Mouse (Mus musculus) MEL-GATA-1-ER (cell line): ENCODE results near the gene Pth1r.
A peak's percentile ranks its signal among the peaks of the same experiment; 100 is the strongest.

Experiments used
- DNase-seq: peaks from one replicate; pipeline ENCODE4 v3.0.0-alpha.2; 2012; ENCODE audit warnings: low read depth; ENCODE audit errors: extremely low read depth

Gene Pth1r

DNA sequence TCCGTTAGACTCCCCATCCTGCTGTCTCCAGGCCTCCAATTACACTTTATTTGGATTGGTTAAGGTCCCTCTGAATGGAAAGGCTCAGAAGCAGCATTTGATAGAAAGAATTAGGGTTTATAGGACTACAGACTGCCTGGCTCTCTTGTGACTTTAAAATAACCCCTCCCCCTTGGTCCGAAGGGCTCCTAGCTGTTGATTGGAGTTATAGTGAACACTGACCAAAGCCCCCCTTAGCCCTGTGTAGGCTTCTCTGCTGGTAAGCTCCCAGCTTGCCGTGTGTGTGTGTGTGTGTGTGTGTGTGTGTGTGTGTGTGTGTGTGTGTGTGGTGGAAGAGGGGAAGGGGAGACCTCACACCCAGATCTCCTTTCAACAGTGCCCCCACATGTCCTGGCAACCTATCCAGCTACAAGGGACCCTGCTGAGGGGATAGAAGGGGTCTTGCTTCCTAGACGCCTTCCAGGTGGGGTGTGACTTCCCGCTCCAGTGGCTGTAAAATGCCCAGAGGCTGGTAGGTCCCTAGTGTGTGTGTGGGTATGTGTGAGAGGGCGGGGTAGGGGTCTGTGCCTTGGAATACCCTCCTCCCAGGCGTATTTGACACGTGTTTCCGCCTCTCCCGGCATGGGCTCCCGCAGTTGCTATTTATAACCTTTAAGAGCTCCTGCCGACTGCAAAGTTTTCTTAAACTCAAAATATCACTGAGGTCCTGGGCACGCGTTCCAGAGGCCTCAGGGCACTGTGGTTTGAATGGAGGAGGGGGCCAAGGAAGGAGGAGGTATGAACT is 3.7 kb upstream of the Pth1r start:
- no peak for DNase-seq

DNA sequence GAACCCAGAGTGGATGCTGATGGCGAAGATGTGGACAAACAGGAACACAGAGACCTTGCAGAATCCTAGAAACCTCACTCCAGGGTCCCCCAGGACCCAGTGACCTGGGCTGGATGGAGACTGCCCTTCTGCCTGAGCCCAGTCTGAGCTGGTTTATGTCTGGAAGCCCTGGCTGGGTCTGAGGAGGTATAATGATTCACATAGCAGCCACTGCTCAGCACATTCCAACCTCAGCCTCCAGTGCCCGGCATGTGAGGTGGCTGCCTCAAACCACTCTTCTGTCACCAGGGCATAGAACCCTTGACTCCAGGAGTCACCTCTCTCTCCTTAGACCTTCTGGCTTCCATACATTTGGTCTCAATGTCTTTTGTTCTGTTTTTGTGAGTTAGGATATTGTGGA is 1.5 kb upstream of the Pth1r start:
- no peak for DNase-seq

DNA sequence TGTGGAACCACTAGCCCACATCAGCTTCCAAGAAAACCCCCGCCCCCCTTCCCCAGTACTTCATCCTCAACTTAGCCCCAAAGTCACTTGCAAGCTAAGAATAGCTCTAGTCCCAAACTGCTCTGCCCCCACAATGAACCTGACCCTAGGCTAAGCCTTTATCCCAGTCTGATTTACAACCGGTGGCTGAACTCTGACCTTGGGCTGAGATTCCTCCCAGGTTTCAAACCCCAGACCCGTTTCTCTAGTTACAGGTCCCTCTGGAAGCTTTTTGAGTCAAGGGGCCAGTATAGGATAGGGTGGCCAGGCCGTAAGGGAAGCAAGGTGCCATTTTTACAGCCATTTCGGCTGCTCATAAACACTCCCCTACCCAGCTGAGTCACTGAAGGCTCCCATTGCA is 707 bp downstream of the Pth1r start:
- DNase-seq = no peak

DNA sequence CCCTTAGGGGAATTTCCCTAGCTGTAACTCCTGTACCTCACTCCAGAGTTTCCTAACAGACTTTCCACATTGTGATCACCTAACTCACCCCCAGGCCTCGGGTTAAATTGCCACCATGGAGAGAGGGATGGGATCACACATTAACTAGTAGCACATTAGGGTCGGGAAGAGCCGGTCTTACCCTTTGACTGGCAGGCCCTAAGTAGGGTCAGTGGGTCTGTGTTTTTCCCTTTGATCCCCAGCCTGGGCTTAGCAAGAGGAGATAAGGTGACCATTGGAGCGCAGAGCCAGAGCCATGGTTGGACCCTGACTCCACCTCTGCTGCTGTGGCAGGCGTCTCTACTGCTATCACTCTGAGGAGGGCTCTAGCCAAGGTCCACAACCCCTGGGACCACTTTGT is 1.2 kb downstream of the Pth1r start:
- DNase-seq = no peak

DNA sequence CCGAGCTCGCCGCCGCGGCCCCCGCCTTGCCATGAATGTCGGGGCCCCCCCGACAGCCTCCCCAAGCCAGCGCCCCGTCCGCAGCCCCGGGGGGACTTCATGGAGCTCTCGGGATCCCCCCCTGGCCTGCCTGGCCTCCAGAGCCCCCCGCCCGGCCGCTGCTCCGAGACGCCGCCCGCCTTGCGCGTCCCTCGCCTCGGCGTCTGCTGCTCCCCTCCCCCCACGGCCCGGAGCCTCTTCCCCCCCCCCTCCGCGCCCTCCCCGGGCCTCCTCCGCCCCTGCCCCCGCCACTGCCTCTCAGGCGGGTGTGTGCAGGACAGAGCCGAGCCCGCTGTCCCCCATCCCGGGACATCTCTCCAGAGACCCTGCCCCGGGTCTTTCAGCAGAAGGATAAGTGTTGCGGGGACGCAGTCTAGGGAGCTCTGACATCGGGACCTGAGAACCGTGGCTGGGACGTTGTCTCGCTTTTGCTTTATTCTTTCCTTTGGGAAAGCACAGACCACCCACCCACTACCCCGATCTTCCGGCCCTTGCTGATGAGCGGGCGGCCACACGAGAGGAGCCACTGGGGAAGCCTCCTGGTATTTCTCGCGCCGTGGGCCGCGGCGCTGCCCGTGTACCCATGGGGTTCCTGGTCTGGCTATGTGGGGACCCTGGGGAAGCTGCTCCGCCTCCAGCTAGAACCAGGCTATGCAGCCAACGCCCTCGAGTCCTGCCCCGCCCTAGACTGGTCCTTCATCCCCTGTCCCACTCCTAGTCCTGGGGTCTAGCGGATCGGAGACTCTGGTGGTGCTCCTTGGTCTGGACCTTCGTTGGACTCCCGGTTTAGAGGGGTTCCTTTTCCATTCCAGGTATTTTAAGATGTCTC is 3.3 kb downstream of the Pth1r start:
- no peak for DNase-seq

DNA sequence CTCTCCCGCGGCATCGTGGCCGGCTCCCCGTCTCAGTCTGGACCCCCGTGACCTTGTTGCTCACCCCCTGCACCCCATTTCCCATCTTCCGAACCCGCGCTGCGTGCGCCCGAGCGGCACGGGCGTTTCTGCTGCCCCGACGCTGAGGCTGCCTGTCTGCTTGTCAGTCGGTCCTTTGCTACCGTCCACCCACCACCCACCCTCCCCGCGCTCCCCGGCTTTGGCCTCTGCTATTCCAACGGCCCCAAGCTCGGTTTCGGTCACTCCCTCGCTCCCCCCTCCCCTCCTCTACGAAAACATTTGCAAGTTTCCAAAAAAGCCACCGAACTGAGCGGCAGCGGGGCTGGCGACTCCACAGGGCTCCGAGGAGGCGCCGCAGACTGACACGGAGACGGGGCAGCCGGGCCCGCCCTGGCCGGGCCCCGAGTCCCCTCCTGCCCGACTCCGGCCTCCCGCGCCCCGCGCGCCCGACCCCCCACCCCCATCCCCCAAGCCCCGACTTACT is 3.9 kb downstream of the Pth1r start:
- no peak for DNase-seq

DNA sequence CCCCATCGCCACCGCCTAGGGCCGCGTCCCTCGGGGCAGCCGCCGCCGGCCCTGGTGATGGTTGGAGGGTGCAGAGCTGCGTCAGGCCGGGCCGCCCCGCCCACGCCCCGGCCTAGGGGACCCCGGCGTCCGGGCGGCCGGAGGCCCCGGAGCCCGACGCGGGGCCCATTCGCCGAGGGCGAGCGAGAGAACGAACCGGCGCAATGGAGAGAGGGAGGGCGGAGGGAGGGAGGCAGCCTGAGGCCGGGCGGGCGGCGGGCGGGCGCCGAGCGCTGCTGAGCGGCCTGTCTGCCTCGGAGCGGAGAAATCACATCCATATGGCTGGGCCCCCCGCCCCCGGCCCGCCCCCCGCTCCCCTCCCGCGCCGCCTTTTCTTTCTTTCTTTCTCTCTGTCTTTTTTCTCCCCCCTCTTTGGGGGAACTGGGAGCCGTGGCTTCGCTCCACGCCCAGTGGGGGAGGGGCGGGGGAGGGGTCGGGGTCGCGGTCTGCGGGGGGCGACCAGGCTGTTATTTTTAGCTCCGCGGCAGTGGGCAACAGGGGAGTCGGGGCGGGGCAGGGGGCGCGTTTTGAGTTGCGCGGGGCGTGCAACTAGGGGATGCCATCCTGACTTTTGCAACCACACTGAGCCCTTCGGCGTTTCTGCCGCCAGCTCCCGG is 4.5 kb downstream of the Pth1r start:
- DNase-seq = no peak

DNA sequence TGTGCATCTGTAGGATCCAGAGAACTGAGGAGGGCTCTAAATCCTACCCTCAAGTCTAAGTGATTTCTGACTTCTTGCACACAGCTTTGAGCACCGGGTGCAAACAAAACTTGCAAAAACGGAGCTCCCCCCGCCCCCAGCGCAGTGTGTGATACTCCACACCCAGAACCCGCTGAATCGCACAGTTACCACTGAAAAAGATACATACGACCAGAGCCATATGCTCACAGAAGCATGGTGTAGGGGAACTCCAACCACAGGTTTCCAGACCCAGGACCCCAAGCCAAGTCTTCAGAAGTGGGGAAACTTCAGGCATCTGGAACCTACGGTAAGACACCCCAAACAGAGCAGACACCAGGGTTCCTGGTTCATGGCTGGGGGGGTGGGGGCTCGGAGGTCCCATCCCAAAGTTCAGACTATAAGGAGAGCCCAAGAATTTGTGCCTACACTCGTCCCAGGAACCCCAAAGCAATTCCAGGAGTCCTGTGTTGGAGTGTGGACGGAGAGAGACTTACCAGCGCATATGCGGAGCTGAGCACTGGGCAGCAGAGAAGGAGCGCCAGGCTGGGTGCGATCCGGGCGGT is 5.1 kb downstream of the Pth1r start, which contains the start of gene Myl3:
TSS of gene Myl3 (plus strand) at position 151 of the 584 bp plus-strand sequence.
- no peak for DNase-seq

DNA sequence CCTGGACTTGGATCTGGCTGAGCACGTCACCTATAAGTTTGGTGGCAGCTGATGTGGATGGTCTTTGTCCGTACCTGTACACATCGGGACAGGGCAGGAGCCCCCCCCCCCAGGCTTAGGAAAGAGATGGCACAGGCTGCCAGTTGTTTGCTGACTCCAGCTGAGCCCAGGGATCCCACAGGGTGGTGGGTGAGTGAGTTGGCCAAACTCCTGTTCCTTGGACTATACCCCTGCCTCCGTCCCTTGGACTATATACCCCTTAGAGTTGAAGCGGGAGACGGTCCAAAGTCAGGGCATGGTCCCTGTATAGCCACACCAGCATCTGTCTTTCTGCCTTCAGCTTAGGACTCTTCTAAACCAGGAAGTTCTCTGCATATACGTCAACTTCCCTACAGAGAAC is 7.0 kb downstream of the Pth1r start:
- no peak for DNase-seq

DNA sequence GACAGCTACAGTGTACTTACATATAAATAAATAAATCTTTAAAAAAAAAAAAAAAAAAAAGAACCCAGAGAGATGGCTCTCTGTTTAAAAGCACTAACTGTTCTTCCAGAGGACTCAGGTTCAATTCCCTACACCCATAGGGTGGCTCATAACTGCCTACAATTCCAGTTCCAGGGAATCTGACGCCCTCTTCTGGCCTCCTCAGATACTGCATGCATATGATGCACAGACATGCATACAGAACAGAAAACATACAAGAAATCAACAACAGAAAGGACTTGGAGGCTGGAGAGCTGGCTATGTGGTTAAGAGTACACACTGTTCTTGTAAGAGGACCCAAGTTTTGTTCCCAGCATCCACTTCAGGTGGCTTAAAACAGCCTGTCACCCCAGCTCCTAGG is 8.9 kb downstream of the Pth1r start:
- DNase-seq = no peak

DNA sequence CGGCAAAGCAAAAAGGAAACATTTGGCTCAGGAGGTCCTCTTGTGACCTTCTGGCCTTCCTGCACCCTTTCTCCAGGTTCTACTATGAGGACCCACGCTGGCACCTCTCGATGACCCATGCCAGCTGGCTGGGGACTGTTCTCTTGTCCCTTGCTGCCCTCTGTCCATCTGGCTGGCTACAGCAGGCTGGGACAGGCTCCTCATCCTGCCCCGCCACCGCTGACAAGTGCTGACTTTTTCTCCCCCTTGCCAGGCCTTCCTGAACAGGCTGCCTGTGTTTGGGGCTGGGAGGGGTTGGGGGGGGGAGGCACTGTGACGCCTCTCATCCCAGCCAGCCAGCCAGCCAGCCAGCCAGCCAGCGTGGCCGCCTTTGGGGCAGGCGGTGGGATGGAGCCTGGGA is 10.6 kb downstream of the Pth1r start:
- DNase-seq = no peak

DNA sequence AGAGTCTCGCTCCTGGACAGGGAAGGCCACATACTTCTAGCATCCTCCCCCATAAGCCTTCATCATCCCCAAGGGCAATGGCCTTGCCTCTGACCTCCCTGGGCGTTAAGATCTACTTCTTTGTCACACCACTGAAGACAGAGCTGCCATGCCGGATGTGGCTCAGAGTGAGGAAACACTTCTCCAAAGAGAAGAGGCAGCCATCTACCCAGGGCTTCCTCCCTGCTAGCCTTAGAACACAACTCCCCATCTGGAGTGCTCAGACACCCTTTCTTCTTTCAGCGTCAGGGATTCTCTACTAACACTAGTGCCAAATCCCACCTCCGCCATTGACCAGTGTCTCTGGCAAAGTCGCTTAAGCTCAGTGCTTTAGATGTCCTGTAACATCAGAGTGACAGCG is 12.8 kb downstream of the Pth1r start:
- DNase-seq = no peak

DNA sequence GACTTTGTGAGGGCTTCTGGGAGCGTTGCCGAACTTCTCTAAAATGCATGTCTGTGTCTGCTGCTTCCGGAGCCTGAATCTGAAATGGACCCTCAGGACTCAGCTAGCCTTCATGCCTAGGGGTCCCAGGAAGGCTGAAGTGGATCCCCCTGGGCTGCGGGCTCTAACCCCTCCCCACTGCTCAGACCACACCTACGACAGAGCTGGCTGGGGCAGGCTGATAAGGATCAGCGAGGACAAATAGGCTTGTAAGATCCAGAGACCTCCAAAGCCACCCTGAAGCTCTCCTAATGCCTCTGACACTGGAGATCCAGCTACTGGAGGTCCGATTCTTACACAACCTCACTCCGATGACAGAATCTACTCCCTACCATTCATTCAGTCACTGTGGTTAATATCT is 13.8 kb downstream of the Pth1r start:
- DNase-seq = no peak

DNA sequence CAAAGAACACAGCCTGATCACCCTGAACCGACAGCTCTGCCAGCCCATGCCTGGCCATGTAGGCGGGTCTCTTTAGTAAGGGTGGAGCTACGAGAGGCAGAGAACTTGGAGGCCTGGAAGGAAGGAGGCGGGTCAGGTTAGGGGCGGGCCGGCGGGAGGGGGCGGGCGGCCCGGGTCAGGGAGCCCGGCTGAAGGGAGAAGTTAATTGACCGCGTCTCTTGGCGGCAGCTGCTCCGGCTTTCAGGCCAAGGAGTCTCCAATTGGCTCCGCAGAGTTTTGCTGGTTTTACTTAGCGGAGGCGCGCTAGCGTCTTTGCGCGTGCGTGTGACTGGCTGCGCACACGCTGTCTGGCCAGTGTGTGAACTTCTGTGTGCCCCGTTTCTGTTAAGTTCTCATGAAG is 14.3 kb downstream of the Pth1r start:
- DNase-seq = peak; percentile 79

DNA sequence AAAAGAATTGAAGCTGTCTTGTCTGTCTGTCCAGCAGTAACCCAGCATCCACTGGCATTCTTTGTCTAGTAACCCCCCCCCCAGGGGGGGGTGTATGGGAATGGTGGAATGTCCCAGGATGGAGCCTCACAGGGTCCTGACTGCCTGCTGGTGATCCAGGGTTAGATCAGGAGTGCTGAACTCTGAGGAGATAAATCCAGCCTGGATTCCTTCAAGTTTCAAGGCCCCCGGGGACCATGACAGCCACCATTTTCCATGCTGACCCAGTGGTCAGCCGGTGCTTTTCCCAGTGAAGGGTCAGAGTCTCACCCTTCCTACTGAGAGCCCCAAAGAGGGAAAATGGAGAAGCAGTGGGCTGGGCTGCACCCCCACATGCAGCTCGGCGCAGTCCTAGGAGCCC is 15.1 kb downstream of the Pth1r start:
- no peak for DNase-seq

DNA sequence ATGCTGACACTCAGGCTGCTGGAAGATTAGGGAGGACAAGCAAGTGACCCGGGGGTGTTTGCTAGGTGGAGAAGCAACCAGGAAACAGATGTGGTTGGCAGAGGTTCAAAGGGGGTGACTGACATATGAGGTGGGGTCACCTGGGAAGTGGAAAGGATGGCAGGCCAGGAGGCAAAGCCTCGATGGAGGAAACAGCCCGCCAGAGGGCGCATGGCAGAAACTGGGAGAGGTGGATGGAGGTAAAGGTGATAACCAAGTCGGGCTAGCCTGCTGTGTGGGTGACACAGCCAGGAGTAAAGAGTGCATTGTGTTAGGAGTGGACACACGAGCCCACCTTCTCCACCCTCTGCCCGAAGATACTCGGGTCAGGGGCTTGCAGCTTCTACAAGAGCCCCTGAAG is 17.1 kb downstream of the Pth1r start:
- no peak for DNase-seq

DNA sequence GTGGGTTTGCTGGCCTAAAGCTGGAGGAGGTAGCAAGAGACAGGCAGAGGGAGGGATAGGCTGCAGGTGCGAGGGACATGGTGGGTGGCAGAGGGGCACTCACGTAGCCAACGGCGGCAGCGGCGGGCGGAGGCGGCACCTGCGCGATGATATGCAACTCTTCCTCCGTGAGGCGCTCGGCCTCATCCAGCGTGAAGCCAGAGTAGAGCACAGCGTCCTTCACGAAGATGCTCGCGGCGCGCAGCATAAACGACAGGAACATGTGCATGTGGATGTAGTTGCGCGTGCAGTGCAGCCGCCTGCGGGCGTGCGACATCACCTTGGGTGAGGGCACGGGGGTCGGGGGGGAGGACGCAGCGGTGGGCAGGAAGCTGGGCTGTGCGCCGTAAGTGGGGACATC is 20.1 kb downstream of the Pth1r start:
- DNase-seq = no peak

DNA sequence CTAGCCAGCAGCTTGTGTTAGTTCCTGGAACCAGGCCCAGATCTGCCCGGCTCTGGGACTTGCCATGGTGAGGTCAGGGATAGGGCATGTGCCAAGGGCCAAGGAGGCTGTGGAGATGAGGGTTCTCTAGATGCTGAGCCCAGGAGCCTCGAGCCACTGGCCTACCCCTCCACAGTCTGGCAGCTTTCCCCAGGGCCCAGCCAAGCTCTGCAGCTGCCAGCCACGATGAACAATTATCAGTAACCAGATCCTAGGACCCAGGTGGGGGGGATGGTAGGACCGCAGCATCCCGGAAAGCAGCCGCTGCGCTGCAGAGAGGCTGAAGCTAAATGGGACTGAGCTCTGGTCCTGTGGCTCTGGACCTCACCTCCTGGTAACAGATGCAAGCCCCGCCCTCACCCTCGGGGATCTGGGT is 21.2 kb downstream of the Pth1r start:
- no peak for DNase-seq

DNA sequence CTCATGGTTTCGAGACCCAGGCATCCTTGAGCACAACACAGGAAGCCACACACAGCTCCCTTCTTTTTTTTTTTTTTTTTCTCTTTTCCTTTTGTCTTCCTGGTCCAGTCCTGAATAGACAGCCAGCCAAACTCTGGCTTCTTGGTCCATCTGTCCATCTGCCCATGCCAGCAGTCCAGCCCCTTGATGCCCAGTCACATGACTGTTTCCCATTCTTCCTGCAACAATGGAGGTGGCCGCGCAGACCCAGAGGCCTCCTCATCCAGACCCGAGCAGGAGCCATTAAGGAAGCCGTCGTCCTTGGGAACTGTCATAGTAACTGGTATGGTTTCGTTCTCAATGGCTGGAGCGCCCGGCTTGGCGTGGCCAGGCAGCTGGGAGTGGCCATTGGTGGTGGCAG is 24.9 kb downstream of the Pth1r start:
- DNase-seq = no peak

DNA sequence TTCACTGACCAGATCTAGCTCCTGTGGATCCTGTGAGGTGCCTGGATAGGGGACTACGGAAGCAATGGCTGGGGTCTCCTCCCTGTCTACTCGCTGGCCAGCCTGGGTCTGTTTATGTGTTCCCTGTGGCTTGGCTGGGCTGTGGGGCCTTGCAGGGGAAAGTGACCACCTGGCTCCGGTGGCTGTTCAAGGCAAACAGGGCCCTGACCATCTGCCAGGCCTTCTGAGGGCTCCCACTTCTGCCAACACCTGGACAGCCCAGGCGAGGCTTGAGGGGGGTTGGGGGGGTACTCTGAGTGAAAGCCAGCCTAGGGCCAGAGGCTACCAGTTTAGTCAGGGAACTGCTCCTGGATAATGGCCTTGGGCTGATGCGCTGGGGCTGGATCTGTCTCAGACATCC is 27.0 kb downstream of the Pth1r start:
- no peak for DNase-seq

DNA sequence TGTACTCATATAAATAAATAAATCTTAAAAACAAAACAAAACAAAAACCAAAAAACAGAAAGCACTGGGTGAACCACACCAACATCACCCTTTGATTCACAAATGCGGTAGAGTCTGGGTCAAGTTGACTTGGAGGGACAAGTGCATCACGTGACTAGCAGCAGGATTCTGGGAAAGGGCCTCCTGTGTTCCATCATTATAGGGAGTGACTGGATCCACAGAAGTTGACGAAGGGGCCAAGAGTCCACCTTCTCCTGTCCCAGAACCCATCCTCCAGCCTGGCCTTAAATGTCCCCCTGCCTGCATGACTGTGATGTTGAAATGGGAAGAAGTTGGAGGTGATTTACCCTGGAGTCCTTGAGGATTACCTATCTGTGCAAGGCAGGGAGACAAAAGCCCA is 28.1 kb downstream of the Pth1r start:
- DNase-seq = no peak

DNA sequence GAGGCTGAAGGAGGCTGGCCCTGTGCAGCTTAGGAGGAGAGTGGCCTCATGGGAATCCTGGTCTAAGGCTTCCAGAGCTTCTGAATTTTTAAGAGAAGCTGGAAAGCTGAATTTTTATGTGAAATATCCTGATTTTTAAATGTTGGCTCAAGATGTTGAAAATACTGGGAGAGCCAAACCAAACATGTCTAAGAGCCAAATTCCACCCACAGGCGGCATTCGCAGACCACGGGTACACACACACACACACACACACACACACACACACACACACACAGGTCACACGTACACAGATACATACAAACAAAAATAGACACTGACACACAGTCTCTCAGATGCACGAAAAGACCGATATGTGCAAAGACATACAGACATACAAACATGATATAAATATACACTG is 28.9 kb downstream of the Pth1r start:
- DNase-seq = no peak
